Mouse (Mus musculus) hindbrain, embryonic 10.5 days (tissue): ENCODE measurements at regions not wholly inside any gene's neighbourhood (a gene's known extent, or its start where the extent isn't known, plus 50 kb on each side); places are given as distances from the start of the nearest gene placed in this dataset.
A peak's percentile ranks its signal among the peaks of the same experiment; 100 is the strongest.

Experiments
- DNase-seq: peaks from one replicate; pipeline ENCODE4 v3.0.0-alpha.2; 2017; ENCODE audit warnings: low spot score
- H3K27ac ChIP-seq: fragments of 300-500 bp; sonication (generic); 2 replicates; pipeline ENCODE4 v1.5.1; 2016; ENCODE audit warnings: mild to moderate bottlenecking, moderate library complexity
- H3K27me3 ChIP-seq: fragments of 300-500 bp; sonication (generic); 2 replicates; pipeline ENCODE4 v1.6.1; 2016; ENCODE audit warnings: mild to moderate bottlenecking; ENCODE audit not compliant: poor library complexity, insufficient read depth, severe bottlenecking
- H3K36me3 ChIP-seq: fragments of 300-500 bp; sonication (generic); 2 replicates; pipeline ENCODE4 v1.6.1; 2016; ENCODE audit warnings: mild to moderate bottlenecking, moderate library complexity
- H3K4me1 ChIP-seq: fragments of 300-500 bp; sonication (generic); replicated peaks from 2 replicates; pipeline ENCODE4 v1.6.1; 2016; ENCODE audit warnings: mild to moderate bottlenecking
- H3K4me3 ChIP-seq: fragments of 300-500 bp; sonication (generic); 2 replicates; pipeline ENCODE4 v1.5.1; 2016; ENCODE audit warnings: mild to moderate bottlenecking, moderate library complexity
- H3K9me3 ChIP-seq: fragments of 300-500 bp; sonication (generic); 2 replicates; pipeline ENCODE4 v1.6.1; 2016; ENCODE audit warnings: mild to moderate bottlenecking, moderate library complexity
- WGBS: fragments of 180-500 bp; shearing (Covaris S2); methylation state at CpG from one replicate; pipeline ENCODE4 v1.1.7; 2016; 5-methylcytosine and 5-hydroxymethylcytosine counted together

- no peak overlapping the region for H3K4me3 ChIP-seq
- peaks cover 23% of the 10 kb centered on the region for H3K4me1 ChIP-seq
- H3K36me3 ChIP-seq, result no peaks in the 10 kb centered on the region
- DNase-seq, result no peak
- 20% methylated on average over 3 of the region's 3 CpGs for WGBS
- H3K27me3 ChIP-seq, result peaks cover 35% of the 10 kb centered on the region
- no peak overlapping the region for H3K27ac ChIP-seq
- H3K9me3 ChIP-seq, result 0 out of 2 replicates have a peak, but pooled peaks cover 2% of the 10 kb centered on the region
Measured at GRCm38 (mm10) chr5:128550736-128551135, 49.9 kb upstream of the Fzd10 start.

GRCm38 (mm10) chr5:128549811-128550210 is 50.8 kb upstream of the Fzd10 start:
- DNase-seq, result no peak
- H3K27ac ChIP-seq, result no peak overlapping the region
- H3K36me3 ChIP-seq, result no peaks in the 10 kb centered on the region
- peaks cover 23% of the 10 kb centered on the region for H3K4me1 ChIP-seq
- peaks cover 35% of the 10 kb centered on the region for H3K27me3 ChIP-seq
- WGBS, result 87% methylated on average over 11 of the region's 11 CpGs
- no peak overlapping the region for H3K4me3 ChIP-seq
- 0 out of 2 replicates have a peak, but pooled peaks cover 2% of the 10 kb centered on the region for H3K9me3 ChIP-seq

- H3K4me1 ChIP-seq, result peaks cover 31% of the 10 kb centered on the region
- H3K27me3 ChIP-seq, result peaks cover 16% of the 10 kb centered on the region
- no peak overlapping the region for H3K4me3 ChIP-seq
- no peaks in the 10 kb centered on the region for H3K36me3 ChIP-seq
- 21% methylated on average over 10 of the region's 10 CpGs for WGBS
- H3K9me3 ChIP-seq, result no peaks in the 10 kb centered on the region
- peak; percentile 43 for DNase-seq
- H3K27ac ChIP-seq, result peak overlapping the region; percentile 80
Measured at GRCm38 (mm10) chr5:128542049-128542448, 58.6 kb upstream of the Fzd10 start.

- Histone ChIP-seq H3K9me3 (no peaks in the 10 kb centered on the region), H3K27me3 (peaks cover 12% of the 10 kb centered on the region), H3K4me1 (peaks cover 46% of the 10 kb centered on the region), H3K36me3 (no peaks in the 10 kb centered on the region), H3K27ac (peak overlapping the region; percentile 76), H3K4me3 (no peak overlapping the region)
- DNase-seq, result peak; percentile 23
- WGBS, result 46% methylated on average over 5 of the region's 5 CpGs
Measured at GRCm38 (mm10) chr5:128538646-128539045, 62.0 kb upstream of the Fzd10 start.

- Histone ChIP-seq H3K4me3 (peak overlapping the region; percentile 27), H3K27ac (peak overlapping the region; percentile 71), H3K27me3 (peaks cover 7% of the 10 kb centered on the region), H3K4me1 (peaks cover 40% of the 10 kb centered on the region), H3K9me3 (no peaks in the 10 kb centered on the region), H3K36me3 (no peaks in the 10 kb centered on the region)
- peak; percentile 27 for DNase-seq
- WGBS, result 60% methylated on average over 12 of the region's 12 CpGs
Measured at GRCm38 (mm10) chr5:128537218-128537617, 63.4 kb upstream of the Fzd10 start.

- Histone ChIP-seq H3K4me3 (peak overlapping the region; percentile 27; the same call in 1 of the 2 replicates), H3K4me1 (peaks cover 32% of the 10 kb centered on the region), H3K27me3 (no peaks in the 10 kb centered on the region; the same call in 1 of the 2 replicates), H3K9me3 (no peaks in the 10 kb centered on the region), H3K36me3 (no peaks in the 10 kb centered on the region), H3K27ac (peak overlapping the region; percentile 71)
- DNase-seq, result no peak
- 39% methylated on average over 8 of the region's 8 CpGs for WGBS
Measured at GRCm38 (mm10) chr5:128536393-128536792, 64.3 kb upstream of the Fzd10 start.

- Histone ChIP-seq H3K27me3 (peaks cover 29% of the 10 kb centered on the region), H3K9me3 (no peaks in the 10 kb centered on the region), H3K36me3 (no peaks in the 10 kb centered on the region), H3K27ac (peak overlapping the region; percentile 62; the same call in 1 of the 2 replicates), H3K4me3 (no peak overlapping the region), H3K4me1 (peaks cover 26% of the 10 kb centered on the region)
- peak; percentile 26 for DNase-seq
- 36% methylated on average over 7 of the region's 9 CpGs for WGBS
Measured at GRCm38 (mm10) chr5:128527241-128527640, 73.4 kb upstream of the Fzd10 start.

- Histone ChIP-seq H3K4me1 (peaks cover 26% of the 10 kb centered on the region), H3K9me3 (no peaks in the 10 kb centered on the region), H3K27me3 (peaks cover 29% of the 10 kb centered on the region), H3K27ac (no peak overlapping the region), H3K4me3 (no peak overlapping the region), H3K36me3 (no peaks in the 10 kb centered on the region)
- 76% methylated on average over 5 of the region's 5 CpGs for WGBS
- no peak for DNase-seq
Measured at GRCm38 (mm10) chr5:128526432-128526831, 74.2 kb upstream of the Fzd10 start.

GRCm38 (mm10) chr5:128524377-128525280 is 76.0 kb upstream of the Fzd10 start:
- H3K4me1 ChIP-seq, result peaks cover 26% of the 10 kb centered on the region
- H3K27ac ChIP-seq, result peak overlapping the region; percentile 78
- H3K36me3 ChIP-seq, result no peaks in the 10 kb centered on the region
- H3K27me3 ChIP-seq, result peaks cover 35% of the 10 kb centered on the region
- WGBS, result 8% methylated on average over 26 of the region's 26 CpGs
- peak overlapping the region; percentile 16; the same call in 1 of the 2 replicates for H3K4me3 ChIP-seq
- no peaks in the 10 kb centered on the region for H3K9me3 ChIP-seq
- peak; percentile 47 for DNase-seq

GRCm38 (mm10) chr5:128522667-128523066 is 78.0 kb upstream of the Fzd10 start:
- no peaks in the 10 kb centered on the region for H3K9me3 ChIP-seq
- H3K27ac ChIP-seq, result no peak overlapping the region
- H3K4me3 ChIP-seq, result no peak overlapping the region
- H3K27me3 ChIP-seq, result peaks cover 48% of the 10 kb centered on the region
- H3K4me1 ChIP-seq, result peaks cover 26% of the 10 kb centered on the region
- H3K36me3 ChIP-seq, result no peaks in the 10 kb centered on the region
- WGBS, result 42% methylated on average over 5 of the region's 5 CpGs
- peak; percentile 79 for DNase-seq

GRCm38 (mm10) chr5:128517336-128517735 is 83.3 kb upstream of the Fzd10 start:
- Histone ChIP-seq H3K27ac (no peak overlapping the region), H3K9me3 (no peaks in the 10 kb centered on the region), H3K4me1 (peaks cover 8% of the 10 kb centered on the region; the same call in 1 of the 2 replicates), H3K27me3 (peaks cover 37% of the 10 kb centered on the region), H3K36me3 (no peaks in the 10 kb centered on the region), H3K4me3 (no peak overlapping the region)
- 63% methylated on average over 8 of the region's 8 CpGs for WGBS
- DNase-seq, result no peak

GRCm38 (mm10) chr5:128515343-128515742 is 82.5 kb upstream of the Tmem132d start:
- 7% methylated on average over 2 of the region's 2 CpGs for WGBS
- peaks cover 34% of the 10 kb centered on the region for H3K27me3 ChIP-seq
- no peaks in the 10 kb centered on the region for H3K9me3 ChIP-seq
- peaks cover 5% of the 10 kb centered on the region; the same call in 1 of the 2 replicates for H3K4me1 ChIP-seq
- H3K27ac ChIP-seq, result no peak overlapping the region
- H3K4me3 ChIP-seq, result no peak overlapping the region
- no peaks in the 10 kb centered on the region for H3K36me3 ChIP-seq
- DNase-seq, result peak; percentile 49

- Histone ChIP-seq H3K27ac (no peak overlapping the region), H3K4me3 (no peak overlapping the region), H3K4me1 (0 out of 2 replicates have a peak, but pooled peaks cover 2% of the 10 kb centered on the region), H3K36me3 (no peaks in the 10 kb centered on the region), H3K9me3 (no peaks in the 10 kb centered on the region), H3K27me3 (peaks cover 21% of the 10 kb centered on the region)
- no peak for DNase-seq
- WGBS, result 80% methylated on average over 14 of the region's 14 CpGs
Measured at GRCm38 (mm10) chr5:128513261-128513660, 80.4 kb upstream of the Tmem132d start.
